Mouse (Mus musculus) testis, postnatal 10 days (tissue): ENCODE data around the gene Ergic2.

Experiments used
- DNase-seq: peaks from one replicate; pipeline ENCODE4 v3.0.0; 2021; ENCODE audit warnings: low spot score

Gene Ergic2

DNA sequence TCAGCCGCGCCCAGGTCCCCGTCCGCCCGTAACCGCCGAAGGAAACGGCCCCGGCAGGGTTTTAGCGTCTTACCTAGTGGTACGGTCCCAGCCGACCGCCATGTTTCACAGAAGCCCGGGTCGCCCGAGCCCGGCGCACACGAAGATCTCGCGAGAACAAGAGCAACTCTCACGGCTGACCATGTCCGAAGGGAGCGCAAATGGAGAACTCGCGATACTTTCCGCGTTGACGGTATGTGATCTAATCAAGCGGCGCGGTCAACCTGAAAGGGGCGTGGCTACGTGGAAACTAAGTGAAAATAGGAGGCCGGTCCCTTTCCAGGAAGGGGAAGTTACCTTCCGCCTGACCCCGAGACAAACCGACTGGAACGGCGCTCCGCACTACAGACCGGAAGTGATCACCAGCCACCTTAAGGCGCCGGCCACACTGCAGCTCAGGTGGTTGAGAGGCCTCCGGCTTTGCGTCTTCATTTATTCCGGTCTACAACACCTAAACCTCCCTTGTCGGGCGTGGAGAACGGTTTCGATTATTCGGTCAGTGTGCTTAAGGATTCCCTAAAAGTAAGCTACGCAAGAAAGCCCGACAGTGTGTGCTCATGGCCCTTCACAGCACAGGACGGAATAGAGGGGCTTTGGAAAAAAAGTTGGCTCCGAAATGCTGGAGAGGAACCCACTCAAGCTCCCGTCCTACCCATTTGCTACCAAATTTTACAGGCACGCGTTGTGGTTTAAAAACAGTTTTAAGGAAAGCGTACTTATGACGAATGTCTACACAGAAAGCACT, at the start of gene Ergic2:
Ergic2 (minus strand) TSS at position 478 of the 784 bp plus-strand sequence.
- peak; percentile 96 for DNase-seq

- no peak for DNase-seq
Observed at GRCm38 (mm10) chr6:148260729-148261101, 48.5 kb upstream of the Ergic2 start.

- peak; percentile 68 for DNase-seq
Observed at GRCm38 (mm10) chr6:148259979-148260728, 48.0 kb upstream of the Ergic2 start.

- no peak for DNase-seq
Observed at GRCm38 (mm10) chr6:148259074-148259473, 46.9 kb upstream of the Ergic2 start.

DNA sequence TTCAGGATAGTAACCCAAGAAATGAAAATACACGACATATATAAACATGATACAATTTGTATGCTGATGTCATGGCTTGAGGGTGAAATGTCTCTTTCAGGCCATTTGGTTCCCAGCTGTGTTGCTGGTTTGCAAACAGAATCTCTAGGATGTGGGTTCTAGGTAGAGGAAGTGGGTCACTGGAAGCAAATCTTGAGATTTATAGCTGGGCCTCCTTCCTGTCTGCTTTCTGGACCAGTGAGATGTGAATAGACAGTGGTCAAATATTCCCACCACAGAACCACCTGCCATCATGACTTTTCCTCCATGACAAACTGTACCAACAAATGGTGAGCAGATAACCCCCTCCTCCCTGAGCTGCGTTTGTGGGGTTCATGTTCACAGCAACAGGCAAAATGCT, 45.6 kb upstream of the Ergic2 start:
- DNase-seq, result no peak

DNA sequence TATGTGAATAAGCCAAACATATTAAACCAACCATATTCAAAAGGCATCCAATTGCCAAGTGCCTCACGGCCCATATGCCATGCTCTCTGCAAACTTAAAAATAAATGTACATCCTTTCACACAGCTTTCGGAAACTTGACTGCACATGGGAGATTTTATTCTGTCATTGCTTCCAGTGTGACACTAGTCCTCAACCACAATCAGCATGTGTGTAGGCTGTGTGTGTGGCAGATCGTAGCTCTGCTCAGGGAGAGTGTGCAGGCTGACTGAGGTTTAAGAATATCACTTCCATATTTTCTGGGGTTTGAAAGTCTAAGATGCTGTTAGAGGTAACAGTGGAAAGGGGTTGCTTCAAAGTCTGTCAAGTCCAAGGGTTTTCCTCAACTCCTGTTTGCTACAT, 43.9 kb upstream of the Ergic2 start:
- no peak for DNase-seq

DNA sequence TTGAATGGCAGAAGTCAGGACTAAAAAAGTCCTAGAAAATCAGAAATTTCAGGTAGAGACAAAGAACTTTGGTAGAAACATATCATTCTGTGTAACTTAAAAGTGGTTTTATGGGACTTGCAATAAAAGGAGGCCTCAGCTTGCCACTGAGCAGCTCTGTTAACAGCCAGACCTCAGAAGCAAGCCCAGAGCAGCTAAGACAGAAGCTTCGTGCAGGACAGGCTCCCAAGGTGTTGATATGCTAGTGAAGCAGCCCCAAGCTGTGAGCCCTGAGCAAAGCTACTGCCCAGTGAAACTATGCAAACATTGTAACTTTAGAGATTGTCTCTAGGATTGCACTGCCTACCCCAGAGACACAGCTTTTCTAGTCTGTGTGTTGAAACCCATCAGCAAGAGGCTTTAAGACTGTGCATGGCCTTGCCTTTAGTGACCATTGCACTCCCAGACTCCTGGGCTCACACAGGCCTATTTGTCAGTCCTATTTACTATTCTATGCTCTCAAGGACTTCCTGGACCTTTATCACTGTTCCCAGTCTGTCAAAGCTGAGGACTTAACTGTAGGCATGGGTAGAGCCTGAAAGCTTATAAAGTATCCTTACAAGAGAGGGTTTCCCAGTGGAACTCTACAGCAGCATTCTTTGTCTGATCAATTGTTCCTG, 43.4 kb upstream of the Ergic2 start:
- no peak for DNase-seq

- DNase-seq, result no peak
Observed at GRCm38 (mm10) chr6:148249221-148249620, 37.0 kb upstream of the Ergic2 start.

DNA sequence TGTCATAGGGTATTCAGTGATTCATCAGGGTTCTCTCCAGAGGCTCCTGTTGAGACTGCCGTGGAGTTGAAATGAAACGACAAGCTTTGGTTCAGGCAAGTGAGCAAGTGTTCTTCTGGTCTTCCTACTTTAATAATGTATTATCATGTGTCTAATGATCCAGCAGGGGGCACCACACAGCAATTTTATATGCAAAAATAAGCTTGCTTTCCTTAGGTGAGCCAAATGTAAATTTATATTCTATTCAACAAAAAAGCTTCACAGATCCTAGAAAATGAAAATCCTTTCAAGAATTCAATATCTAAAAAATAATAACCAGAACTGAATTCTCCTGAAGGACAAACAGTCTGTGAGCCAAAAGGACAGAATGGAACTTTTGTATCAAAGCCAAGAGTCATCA, 36.5 kb upstream of the Ergic2 start:
- DNase-seq, result peak; percentile 76

GRCm38 (mm10) chr6:148246544-148246943, 34.4 kb upstream of the Ergic2 start:
- no peak for DNase-seq

GRCm38 (mm10) chr6:148244836-148245235, 32.7 kb upstream of the Ergic2 start:
- DNase-seq, result no peak

GRCm38 (mm10) chr6:148242304-148242703, 30.1 kb upstream of the Ergic2 start:
- no peak for DNase-seq

- DNase-seq, result no peak
Observed at GRCm38 (mm10) chr6:148241685-148242084, 29.5 kb upstream of the Ergic2 start.

DNA sequence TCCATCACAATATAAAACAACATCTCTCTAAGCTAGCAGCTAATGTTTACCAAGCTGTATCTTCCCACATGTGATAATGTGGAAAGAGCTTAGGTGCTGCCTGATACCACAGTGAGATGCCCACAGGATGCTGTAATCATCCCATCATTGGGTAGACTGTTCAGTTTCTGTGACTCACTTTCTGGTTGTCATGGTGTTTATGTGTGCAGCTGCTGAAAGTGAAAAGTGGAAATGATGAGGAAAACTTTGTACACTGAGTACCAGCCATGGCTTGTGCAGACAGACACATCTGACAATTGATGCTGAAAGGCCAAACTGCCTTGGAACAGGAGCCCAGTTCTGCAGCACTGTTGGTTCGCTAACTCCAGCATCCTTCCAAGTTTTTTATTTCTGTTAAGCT, 27.1 kb upstream of the Ergic2 start:
- no peak for DNase-seq

DNA sequence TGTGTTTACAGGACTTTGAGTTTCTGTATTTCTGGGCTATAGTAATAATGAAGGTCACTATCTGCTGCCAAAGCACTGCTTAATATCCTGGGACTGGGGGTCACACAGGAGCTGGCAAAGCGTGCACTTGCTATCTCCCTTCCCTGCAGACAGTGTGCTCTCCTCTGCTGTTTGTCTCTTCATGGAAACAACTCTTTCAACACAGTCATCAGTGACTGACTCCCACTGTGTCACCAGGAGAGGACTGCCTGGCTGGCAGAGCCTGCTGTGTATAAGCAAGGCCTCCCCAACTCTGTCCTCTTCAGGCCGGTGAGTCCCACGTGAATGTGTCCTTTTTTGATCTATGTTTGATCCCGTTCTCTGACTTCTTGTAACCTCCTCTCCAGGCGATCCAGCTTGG, 25.3 kb upstream of the Ergic2 start:
- DNase-seq, result no peak

- no peak for DNase-seq
Observed at GRCm38 (mm10) chr6:148234105-148234828, 22.1 kb upstream of the Ergic2 start.

GRCm38 (mm10) chr6:148227542-148227941, 15.4 kb upstream of the Ergic2 start:
- DNase-seq, result no peak

DNA sequence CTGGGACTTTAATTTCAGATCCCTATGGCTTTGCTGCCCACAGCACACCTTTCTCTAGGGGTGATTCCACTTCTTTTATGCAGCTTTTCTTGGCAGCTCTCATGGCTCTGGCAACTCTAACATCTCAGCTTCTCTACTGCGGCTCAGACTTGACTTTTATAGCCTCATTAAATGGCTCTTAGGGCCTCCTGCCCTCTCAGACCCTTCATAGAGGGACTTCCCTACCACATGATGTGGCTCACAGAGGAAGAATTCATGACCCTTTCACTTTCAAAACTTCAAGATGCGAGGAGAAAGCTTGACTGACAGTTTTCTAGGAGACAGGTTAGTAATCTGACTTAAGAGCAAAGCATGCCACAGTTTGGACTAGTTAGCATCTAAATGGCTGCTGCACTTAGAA, 10.5 kb upstream of the Ergic2 start:
- DNase-seq, result no peak

- DNase-seq, result no peak
Observed at GRCm38 (mm10) chr6:148218235-148219076, 6.3 kb upstream of the Ergic2 start.

GRCm38 (mm10) chr6:148216752-148217151, 4.6 kb upstream of the Ergic2 start:
- DNase-seq, result no peak

GRCm38 (mm10) chr6:148214765-148215164, 2.6 kb upstream of the Ergic2 start:
- DNase-seq, result peak; percentile 62
